Mouse (Mus musculus) naive thymus-derived CD4-positive, alpha-beta T cell, adult 2 months (primary cell): ENCODE data around the gene Foxk1.
A peak's percentile ranks its signal among the peaks of the same experiment; 100 is the strongest.

Experiments
- DNase-seq: peaks from one replicate; pipeline ENCODE4 v3.0.0-alpha.2; 2011; ENCODE audit warnings: low read depth

Gene Foxk1

DNA sequence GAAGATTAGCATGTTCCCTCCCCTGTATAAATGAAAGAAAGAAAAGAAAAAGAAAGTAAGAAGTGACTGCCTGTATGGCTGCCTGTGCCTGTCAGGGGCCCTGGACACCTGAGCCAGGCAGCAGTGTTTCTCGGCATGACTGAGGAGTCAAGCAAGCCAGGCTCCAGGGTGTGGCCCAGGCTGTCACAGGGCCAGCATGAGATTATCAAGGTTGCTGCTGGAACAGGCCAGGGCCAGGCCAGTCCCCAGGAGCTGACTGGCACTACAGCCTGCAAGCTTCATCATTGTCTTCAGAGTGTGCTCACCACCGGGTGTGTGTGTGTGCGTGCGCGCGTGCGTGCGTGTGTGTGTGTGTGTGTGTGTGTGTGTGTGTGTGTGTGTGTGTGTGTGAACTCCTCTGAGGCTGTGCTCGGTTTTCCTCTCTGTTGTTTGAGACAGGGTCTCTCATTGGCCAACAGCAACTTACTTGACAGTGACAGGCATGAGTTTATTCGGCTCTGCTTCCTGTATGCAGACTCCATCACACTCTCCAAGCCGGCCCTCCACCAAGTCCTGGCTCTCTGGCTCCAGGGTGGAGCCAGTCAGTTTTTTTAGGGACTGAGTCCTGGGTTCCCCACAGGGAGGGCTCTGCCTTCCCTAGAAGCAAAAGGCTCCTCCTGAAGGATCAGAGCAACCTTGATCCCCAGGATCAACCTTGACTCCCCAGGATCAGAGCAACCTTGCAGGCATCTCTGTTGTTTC lies 43.7 kb downstream of the Foxk1 start:
- peak; percentile 64 for DNase-seq

DNA sequence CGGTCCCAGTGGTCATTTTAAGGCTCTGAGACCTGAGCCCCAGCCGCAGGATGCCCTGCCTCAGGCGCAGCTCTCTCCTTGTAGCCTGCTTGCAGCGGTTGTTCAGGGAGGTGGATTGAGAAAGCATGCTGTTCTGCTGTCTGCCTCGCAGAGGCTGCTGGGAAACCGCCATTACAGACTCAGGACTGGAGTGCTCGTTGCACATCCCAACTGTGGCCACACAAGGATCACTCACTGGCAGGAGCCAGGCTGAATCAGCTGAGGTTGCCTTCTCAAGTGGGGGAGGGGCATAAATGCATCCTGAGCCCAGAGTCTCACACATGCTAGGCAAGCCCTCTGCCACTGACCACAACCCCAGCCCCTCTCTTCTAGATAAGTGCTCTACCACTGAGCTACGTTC lies 44.4 kb downstream of the Foxk1 start:
- peak; percentile 50 for DNase-seq

DNA sequence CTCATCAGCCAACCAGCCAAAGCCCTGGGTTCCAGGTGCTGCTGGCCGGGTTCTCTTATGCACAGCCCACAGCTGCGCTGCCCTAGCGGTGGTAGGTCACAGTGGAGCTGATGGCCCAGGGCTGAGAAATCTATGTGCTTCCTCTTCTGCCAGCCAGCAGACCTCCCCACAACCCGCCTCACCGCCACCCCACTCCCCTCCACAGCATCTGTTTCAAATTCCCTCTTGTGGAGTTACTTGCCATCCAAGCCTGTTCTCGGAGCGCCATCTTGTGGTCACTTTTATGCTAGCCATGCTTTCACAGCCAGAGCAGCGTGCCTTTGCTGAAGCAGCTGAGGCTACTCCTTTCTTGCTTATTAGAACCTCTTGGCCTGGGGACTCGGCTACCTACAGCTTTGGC lies 46.8 kb downstream of the Foxk1 start:
- peak; percentile 96 for DNase-seq

DNA sequence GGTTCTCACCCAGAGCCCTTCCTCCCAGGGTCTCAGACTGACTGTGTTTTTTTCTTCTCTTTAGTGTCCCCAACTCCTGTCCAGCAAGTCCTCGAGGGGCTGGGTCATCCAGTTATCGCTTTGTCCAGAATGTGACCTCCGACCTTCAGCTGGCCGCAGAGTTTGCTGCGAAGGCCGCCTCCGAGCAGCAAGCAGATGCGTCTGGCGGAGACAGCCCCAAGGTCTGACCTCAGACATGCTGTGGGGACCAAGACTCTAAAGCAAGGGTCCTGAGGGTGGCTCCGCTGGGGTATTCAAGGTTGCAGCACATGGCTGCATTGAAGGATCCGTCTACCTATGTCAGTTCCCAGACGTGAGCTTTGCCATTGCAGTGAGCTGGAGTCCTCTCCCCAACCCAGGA lies 47.3 kb downstream of the Foxk1 start:
- DNase-seq = no peak

DNA sequence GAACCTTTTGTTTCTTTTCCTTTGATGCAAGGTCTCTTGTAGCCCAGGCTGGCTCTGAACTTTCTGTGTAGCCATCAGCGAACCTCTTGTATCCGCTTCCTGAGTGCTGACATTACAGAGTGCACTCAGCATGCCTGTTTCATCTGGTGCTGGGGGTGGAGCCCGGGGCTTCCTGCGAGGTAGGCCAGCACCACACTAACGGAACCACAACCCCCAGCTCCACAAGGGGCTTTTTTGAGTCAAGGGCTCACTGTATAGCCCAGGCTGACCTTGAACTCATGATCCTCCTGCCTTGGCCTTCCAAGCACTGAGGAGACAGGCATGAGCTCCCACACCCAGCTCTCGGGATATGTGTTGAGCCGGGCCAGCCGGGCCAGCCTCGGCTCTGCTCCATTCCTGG lies 49.5 kb downstream of the Foxk1 start:
- no peak for DNase-seq

DNA sequence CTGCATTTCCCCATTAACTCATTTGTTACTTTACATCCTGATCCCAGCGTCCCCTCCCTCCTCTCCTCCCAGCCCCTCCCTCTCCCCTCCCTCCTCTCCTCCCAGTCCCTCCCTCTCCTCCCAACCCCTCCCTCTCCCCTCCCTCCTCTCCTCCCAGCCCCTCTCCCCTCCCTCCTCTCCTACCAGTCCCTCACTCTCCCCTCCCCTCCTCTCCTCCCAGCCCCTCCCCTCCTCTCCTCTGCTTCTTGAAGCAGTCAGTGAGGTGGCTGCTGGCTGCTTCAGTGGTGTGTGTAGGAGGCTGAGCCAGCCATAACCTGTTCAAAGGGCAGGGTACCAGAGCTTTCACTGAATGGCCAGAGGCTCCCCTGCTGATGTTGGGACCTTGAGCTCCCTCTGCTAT lies 50.5 kb downstream of the Foxk1 start:
- DNase-seq = no peak

DNA sequence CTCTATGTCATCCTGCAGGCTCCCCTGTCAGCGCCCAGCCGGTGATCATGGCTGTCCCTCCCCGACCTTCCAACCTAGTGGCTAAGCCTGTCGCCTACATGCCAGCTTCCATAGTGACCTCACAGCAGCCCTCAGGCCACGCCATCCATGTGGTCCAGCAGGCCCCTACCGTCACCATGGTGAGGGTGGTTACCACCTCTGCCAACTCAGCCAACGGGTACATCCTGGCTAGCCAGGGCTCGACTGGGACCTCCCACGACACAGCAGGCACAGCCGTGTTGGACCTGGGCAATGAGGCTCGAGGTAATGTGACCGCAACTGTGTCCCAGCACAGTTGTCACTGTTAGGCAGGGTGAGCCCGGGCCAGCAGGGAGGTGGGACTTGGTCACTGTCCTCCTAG lies 52.4 kb downstream of the Foxk1 start:
- no peak for DNase-seq

DNA sequence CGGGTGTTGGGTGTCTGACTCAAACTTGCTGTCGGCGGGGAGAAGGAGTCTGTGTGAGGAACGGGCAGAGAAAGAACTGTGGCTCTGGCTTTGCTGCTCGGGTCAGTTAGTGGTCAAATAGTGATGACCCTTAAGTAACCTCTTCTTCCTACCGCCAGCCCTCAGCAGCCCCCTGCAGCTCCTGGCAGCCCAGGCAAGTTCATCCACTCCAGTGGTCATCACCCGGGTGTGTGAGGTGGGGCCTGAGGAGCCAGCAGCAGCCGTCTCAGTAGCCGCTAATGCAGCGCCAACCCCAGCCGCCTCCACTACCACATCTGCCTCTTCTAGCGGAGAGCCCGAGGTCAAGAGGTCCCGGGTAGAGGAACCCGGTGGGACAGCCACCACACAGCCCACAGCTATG lies 55.0 kb downstream of the Foxk1 start:
- no peak for DNase-seq

DNA sequence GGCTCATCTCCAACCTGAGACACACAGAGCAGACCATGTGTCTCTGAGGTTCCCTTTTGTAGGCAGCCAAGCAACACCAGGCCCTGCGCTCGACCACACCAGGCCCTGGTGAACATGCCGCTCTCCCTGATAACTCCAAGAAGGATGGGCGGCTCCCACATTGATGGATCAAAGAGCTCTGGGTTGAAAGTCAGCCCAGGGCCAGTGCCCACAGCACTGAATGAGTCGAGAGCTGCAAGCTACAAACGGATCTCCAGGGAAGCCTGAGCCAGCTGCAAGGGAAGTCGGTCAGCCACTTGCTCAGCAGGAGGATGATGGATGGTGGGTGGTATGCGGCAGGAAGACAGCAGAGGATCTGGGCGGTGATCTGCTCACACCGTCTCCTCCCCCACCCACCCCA lies 56.0 kb downstream of the Foxk1 start:
- no peak for DNase-seq

DNA sequence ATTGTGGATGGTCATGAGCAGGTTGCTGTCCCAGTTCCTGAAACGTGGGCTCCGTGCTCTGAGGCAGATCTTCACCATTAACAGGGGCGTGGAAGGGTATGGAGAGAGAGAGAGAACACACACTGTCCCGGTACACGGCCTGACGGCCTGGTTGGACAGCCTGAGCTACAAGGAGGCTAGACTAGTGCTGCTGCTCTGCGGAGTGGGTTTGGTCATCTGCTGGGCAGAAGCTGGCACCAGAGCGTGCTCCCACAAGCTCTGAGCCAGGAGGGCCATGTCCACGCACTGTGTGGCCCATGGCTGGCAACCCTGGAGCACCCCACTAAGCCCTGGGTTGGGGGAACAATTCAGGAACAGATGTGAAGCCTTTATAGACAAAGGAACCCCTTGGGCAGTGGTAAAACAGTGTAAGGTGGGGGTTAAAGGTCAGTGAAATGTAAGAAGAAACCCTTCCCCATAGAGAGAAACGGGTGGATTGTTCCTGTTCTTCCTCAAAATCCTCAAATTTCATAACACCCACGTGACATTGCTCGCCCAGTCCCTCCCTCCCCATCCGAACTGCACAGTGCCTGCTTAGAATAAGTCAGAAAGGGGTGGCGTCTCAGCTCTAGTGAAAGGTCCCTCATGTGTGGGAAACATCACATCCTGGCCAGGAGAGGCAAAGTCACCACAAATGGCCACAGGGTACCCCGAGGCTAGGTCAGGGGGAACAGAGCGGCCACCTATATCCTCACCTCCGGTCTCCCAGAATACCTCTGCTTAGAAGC lies 57.7 kb downstream of the Foxk1 start:
- no peak for DNase-seq

DNA sequence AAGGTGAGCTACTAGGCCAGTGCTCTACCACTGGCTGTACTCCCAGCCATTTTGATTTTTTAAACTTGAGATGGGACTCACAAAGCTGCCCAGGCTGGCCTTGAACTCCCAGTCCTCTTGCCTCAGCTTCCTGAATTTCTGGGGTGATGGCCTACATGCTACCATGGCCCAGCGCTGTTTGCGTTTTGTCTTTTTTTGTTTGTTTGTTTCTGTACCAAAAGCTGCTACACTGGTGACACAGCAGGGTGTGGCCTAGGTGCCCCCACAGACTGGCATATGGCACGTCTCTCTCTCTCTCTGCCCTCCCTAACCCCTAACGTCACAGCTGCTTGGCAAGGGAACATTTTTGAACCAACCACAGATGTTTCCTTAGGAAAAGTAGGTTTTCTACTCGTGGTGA lies 58.5 kb downstream of the Foxk1 start:
- no peak for DNase-seq

DNA sequence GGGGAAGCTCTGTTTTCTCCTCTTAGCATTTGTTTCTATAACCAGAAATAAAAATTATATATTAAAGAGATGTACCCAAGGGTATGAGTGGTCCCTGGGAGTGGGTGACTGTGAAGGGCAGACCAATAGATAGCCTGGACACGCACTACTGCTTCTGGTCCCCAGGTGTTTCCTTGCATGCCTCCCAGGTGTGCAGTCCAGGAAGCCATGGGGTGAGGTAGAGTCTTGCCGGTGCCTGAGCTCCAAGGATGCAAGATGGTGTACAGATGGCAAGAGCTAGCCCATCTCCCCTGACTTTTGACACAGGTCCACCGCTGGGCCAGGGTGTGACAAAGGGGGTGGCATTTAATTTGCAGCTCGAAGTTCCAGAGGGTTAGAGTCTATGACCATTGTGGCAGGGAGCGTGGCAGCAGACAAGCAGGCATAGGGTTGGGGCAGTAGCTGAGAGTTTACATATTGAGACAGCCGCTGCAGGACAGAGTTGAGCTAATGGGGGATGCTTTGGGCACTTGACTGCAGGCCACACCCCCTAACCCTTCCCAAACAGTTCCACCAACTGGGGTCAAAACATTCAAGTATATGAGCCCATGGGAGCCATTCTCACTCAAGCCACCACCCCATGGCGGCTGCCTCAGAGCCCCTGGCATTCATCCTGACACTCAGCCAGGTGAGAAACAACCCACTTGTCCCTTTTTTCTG lies 60.8 kb downstream of the Foxk1 start:
- DNase-seq = no peak

DNA sequence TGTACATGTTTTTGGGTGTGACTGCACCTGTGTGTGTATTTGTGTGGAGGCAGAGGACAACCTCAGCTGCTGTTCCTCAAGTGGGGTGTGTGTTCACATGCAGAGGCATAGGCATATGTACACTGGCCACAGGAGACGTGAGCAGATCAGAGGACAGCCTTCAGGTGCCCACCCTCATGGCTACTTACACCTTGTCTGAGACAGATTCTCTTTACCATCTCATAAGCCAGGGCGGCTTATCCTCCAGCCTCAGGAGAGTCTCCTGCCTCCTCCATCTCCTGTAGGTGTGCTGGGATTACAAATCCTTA lies 61.3 kb downstream of the Foxk1 start:
- no peak for DNase-seq

DNA sequence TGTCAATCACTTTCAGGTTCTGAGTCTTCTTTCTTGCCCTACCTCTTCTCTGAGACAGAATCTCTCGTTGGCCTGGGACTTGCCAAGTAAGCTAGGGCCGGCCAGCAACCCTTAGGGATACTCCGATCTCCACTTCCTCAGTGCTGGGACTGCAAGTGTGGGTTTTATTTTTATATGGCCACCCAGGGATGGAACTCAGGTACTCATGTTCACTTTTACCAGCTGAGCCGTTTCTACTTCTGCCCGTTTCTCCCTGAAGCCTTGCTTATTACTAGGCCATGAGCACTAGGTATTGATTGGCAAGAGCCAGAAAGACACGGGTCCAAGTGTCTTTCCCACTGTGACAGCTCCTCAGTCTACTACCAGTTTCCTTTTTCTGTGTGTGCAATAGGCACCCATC lies 61.7 kb downstream of the Foxk1 start:
- DNase-seq = peak; percentile 32

DNA sequence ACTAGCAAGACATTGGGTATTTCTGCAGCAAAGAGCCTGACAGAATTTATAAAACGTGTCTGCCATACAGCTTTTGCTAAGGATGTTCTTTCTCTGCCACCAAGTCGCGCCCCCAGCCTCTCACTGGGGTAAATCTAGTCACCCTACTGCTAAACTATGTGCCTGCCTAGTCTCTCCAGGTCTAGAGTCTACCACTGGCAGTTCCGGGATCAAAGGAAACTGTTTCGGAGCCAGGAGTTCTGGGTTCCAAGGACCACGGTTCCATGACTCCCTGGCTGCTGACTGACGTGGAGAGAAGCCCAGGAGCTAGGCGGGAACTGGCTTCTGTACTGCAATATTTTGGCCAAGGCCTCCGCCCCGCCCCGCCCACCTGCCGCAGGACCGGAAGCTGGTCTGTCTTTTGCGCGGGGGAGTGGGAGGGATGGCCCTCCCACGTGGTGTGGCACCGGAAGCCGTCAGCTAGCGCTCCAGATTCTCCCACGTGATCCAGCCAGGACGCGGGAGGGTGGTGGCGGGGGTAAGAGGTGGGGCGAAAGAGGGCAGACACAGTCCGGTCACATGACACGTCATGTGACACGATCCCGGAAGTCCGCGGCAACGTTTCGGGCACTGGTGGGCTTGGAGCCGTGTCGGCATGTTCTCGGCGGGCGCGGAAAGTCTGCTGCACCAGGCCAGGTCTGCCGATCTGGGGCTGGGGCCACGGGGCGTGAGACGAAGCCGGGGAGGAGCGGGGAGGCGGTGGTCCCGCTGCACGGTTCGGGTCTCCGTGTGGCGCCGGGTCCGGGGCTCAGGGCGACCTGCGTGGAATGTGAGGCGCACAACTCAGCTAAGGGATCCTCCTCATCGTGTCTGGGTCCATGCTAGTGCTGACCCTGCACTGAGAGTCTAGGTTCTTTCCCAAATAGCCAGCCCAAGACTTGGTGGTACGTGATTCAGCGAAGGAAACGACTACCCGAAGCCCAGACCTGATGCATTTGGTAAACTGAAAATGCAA lies 62.5 kb downstream of the Foxk1 start, which contains the start of gene Ap5z1:
Gene Ap5z1, plus strand, starts transcription at position 484 of the 994 bp plus-strand sequence.
- peak; percentile 95 for DNase-seq

DNA sequence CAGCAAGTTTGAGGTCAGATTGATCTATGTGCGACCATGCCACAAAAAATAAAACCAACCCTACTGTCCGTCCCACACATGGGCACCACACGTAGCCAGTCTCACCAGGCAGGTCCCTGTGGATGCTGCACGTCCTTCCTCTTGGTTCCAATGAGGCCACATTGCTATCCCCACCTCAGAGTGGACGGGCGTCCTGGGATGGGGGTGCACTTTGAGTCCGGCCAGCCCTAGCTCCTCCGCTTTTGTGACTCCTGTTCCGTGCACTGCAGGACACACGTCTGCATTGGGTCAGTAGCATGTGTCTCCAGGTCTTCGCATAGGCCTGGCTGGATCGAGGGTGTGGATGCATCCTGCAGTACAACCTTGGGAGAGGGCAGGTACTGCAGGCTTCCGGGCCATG lies 67.1 kb downstream of the Foxk1 start:
- DNase-seq = no peak

DNA sequence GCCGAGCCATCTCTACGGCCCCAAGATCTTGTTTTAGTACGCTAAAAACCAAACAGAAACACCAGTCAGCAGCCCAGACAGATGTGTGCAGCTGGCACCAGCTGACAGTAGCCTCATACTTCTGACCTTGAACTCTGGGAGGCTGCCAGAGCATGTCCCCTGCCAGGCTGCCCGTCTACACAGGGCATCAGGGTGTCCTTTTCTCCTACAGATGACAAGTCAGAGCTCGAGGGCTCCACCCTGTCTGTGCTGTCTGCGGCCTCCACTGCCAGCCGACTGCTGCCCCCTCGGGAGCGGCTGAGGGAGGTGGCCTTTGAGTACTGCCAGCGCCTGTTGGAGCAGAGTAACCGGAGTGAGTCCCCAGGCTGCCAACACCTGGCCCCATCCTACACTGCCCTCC lies 68.5 kb downstream of the Foxk1 start:
- no peak for DNase-seq

DNA sequence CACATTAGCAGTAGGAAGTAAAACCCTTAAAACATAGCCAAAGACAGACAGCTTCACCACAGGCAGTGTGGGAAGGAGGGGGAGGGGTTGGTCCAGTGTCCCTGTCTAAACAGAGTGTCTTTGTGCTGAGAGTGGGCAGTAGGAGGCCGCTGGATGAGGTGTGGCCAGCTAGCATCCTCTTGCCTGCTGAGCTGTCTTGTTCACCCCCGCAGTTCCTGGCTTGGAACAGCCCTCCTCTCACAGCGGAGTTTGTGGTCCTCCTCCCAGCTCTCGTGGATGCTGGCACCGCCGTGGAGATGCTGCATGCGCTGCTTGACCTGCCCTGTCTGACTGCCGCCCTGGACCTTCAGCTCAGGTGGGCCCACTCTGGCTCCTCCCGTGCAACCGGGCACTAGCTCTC lies 72.4 kb downstream of the Foxk1 start:
- no peak for DNase-seq

DNA sequence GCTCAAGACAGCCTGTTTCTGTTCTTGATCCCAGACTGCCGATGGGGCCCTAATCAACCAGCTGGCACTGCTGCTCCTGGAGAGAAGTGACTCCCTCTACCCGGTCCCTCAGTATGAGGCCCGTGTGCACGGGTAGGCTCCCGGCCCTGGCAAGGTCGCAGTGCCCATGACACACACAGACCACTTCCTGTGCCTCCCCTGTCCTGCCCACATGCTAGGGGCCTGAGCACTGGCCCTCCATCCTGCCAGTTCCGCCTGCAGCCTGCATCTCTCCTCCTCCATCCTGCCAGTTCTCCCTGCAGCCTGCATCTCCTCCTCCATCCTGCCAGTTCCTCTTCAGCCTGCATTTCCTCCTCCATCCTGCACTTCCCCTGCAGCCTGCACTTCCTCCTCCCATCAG lies 74.4 kb downstream of the Foxk1 start:
- no peak for DNase-seq

DNA sequence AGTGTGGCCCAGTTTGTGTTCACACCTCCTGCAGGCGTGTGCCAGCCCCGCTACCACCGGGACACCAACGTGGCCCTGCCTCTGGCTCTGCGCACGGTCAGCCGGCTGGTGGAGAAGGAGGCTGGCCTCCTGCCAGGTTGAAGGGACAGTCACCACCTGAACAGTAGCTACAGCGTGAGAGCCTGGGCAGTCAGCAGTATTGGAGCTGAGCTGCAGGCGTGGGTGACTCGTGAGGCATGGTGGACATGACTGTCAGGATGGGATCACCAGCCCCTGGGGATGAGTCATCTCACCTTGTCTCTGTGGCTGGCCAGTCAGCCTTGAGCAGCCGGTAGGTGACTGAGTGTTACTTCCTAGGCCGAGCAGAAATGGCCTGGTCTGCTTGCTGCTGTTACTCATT lies 76.0 kb downstream of the Foxk1 start:
- no peak for DNase-seq

DNA sequence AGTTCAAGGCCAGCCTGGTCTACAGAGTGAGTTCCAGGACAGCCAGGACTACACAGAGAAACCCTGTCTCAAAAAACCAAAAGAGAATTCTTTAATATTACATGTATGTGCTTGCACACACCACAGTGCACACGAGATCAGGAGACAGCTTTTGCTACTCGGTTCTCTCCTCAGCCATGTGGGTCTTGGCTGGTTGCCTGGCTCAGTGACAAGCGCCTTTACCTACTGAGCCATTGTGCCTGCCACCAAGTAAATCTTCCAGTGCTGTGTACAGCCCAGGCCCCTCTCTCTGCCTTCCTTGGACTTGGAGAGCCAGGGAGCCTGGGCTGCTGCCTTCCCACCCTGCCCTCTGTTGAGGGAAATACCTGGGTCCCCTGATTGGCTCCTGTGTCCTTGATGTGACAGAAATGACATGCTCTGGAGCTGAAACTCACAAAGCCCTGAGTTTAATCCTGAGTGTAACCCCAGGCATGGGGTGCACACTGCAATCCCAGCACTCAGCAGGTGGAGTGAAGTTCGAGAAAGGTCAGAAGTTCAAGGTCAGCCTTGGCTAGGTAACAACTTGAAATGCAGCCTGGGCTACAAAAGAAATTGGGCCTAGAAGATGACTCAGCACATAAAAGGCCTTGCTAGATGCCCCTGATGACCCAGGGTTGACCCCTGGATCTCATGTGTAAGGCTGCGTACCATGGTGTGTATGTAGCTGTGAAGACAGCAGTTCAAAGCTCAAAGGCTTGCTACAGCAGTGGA lies 76.7 kb downstream of the Foxk1 start:
- DNase-seq = no peak
